Mouse (Mus musculus): ENCODE data around the gene Eid3. TPM values are rescaled to one million over a fixed set of nuclear protein-coding genes. Genes with fewer than 3 reads are reported as not detected.
A peak's percentile ranks its signal among the peaks of the same experiment; 100 is the strongest.

The Eid3 gene
- total RNA-seq, 2 experiments from 2014 or later: 0.84 to 1.3 TPM

DNA sequence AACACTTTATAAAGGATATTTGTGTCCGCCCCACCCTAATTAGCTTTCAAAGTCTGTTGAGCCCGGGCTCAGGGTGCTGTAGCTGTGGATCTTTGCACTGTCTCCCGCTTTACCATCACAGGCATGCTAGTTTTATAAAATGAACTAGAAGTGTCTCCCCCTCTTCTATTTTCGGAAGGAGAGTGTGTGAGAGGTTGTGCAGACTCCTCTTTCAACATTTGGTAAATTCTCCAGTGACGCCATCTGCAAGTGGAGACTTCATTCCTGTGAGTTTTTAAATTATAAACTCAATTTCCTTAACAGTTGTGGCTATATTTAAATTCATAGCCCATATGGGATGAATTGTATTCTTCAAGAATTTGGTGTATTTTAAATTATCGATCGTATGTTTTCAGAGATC, 42.1 kb downstream of the Eid3 start:
- no peak for DNase-seq (ENCODE audit: low spot score in 2 of 2)

DNA sequence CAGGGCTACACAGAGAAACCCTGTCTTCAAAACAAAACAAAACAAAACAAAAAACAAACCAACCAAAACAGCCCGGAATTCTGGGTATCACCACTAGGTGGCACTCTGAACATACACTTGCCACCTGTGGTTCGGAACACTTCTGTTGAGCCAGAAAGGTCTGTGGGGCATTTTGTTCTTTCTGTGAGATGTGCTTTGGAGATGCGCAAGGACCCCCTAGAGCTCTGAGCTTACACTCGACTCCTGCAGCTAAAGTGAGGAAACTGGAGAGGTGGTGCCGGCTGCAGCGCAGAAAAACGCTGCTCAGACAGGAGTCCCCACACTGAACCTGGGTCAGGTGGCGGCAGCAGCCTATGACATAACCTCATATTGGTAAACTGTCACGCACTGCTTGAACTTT, 43.0 kb downstream of the Eid3 start:
- DNase-seq (ENCODE audit: low spot score in 2 of 2): peak; percentile 58 to 65

GRCm38 (mm10) chr10:82910198-82910597, 43.8 kb downstream of the Eid3 start:
- DNase-seq (ENCODE audit: low spot score in 2 of 2): no peak

DNA sequence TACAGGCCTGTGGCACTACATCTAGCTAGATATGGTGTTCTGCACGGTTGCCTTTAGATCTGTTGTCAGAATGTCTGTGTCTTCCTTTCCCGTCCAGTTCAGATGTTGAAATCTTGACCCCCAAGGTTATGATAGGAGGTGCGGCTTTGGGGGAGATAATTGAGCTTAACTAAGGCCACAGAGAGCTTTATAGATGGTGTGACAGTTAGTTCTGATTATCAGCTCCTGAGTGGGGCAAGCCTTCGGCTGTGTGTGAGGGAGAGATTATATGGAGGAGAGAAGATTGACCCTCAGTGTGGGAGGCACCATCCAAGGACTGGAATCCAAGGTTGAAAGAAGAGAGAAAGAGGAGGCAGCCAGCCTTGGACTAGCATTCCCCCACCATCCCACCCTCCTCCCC, 46.8 kb downstream of the Eid3 start:
- DNase-seq (ENCODE audit: low spot score in 2 of 2): no peak

- DNase-seq (ENCODE audit: low spot score in 2 of 2): no peak
Measured at GRCm38 (mm10) chr10:82913772-82914171, 47.3 kb downstream of the Eid3 start.

Other genes with a start within 250 kb of the Eid3 start
- gene 1190007I07Rik, start 243.4 kb upstream of the Eid3 start, total RNA-seq (2021): 10 to 100 TPM; 18.1 to 20.9 TPM
- gene Tdg, start 236.8 kb upstream of the Eid3 start, total RNA-seq (2021): 10 to 100 TPM; 35.7 to 41.1 TPM
- 10 to 100 TPM; 25.4 to 25.9 TPM for gene Glt8d2, start 176.0 kb upstream of the Eid3 start, total RNA-seq (2021)
- gene Hcfc2, start 170.5 kb upstream of the Eid3 start, total RNA-seq (2021): 10 to 100 TPM; 49.4 to 58.5 TPM
- 10 to 100 TPM; 60.1 to 63.2 TPM for gene Nfyb, start 102.5 kb upstream of the Eid3 start, total RNA-seq (2021)
- 10 to 100 TPM; 50.2 to 53.9 TPM for gene Txnrd1, start 32.7 kb upstream of the Eid3 start, total RNA-seq (2021)
- 10 to 100 TPM; 30.1 to 33.7 TPM for gene Chst11, start 118.9 kb downstream of the Eid3 start, total RNA-seq (2021)